Mouse (Mus musculus) embryonic fibroblast, embryonic 13.5 days (primary cell): ENCODE results near the gene Glt8d2.

Experiments
- CTCF ChIP-seq: IDR thresholded peaks from 2 replicates; pipeline ENCODE4 v1.5.1; 2011; ENCODE audit warnings: mild to moderate bottlenecking, control low read depth, low read length, moderate library complexity, borderline replicate concordance; ENCODE audit not compliant: insufficient read depth
- POLR2A ChIP-seq: IDR thresholded peaks from 2 replicates; pipeline ENCODE4 v1.6.1; 2011; ENCODE audit warnings: low read depth, mild to moderate bottlenecking, control low read depth, low read length, moderate library complexity

DNA sequence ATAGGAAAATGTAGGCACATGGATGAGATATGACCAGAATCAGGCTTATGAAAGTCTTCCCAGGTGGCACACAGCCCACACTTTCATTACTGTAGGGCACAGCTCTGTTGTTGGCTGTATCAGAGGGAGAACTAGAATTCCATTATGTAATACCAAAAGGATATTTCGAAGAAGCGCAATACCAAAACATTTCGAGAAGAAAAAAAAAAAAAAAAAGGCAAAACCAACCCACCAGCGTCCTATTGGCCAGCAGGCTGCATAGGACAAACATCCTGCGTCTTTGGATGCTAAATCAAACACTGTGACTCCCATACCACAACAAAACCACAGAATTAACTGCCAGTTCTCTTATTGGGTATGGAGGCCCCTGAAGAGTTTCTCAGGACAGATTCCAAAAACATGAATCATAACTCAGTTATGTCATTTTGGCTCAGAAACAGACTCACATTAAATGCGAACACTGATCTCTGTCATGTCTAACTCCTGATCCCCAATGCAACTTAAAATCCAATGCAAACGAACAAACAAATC, 704 bp downstream of the Glt8d2 start:
- TF ChIP-seq CTCF, result no peak
- TF ChIP-seq POLR2A, result no peak
